ENCODE assay signal across 19 mouse cellular contexts in genomic region chr4:35752121-35752860, GRCm38 (mm10).
"Had no signal": no experiment of that assay in that cellular context is flagged by ENCODE, and none has a peak within 500 bp of the region (broad histone marks: within the 10 kb centered on the region; RNA-seq: fewer than 3 reads in every experiment).

No protein-coding gene starts in this region.

- H3K36me3 ChIP-seq: lung, embryonic 15.5 days; midbrain, embryonic 10.5 days; midbrain, embryonic 12.5 days; neural tube, embryonic 13.5 days; neural tube, embryonic 15.5 days had no signal

- H3K4me2 ChIP-seq: lung, embryonic 15.5 days; midbrain, embryonic 12.5 days; neural tube, embryonic 13.5 days; neural tube, embryonic 15.5 days had no signal

- H3K27me3 ChIP-seq: lung, embryonic 15.5 days; midbrain, embryonic 12.5 days; neural tube, embryonic 13.5 days; neural tube, embryonic 15.5 days had no signal

- H3K9ac ChIP-seq: lung, embryonic 15.5 days; midbrain, embryonic 12.5 days; neural tube, embryonic 13.5 days; neural tube, embryonic 15.5 days had no signal

- H3K4me3 ChIP-seq: lung, embryonic 15.5 days; midbrain, embryonic 10.5 days; midbrain, embryonic 12.5 days; myocyte; neural tube, embryonic 13.5 days; neural tube, embryonic 15.5 days had no signal

- H3K9me3 ChIP-seq: lung, embryonic 15.5 days; midbrain, embryonic 10.5 days; midbrain, embryonic 12.5 days; neural tube, embryonic 13.5 days; neural tube, embryonic 15.5 days had no signal

- ATAC-seq: midbrain, embryonic 16.5 days had no signal

- DNase-seq: lung, adult 18-20 months; lung, postnatal 10 days; lung, postnatal 4 days; midbrain, embryonic 14.5 days; retina, postnatal 1 day; right cerebral cortex, adult 18-20 months; right cerebral cortex, postnatal 25 days; right cerebral cortex, postnatal 4 days; spleen, adult 18-20 months; thymus, adult 18-20 months; thymus, postnatal 14 days; thymus, postnatal 36 days had no signal

- H3K4me1 ChIP-seq: lung, embryonic 15.5 days; midbrain, embryonic 12.5 days; neural tube, embryonic 13.5 days; neural tube, embryonic 15.5 days had no signal

- H3K27ac ChIP-seq: lung, embryonic 15.5 days; midbrain, embryonic 10.5 days; midbrain, embryonic 12.5 days; neural tube, embryonic 13.5 days; neural tube, embryonic 15.5 days had no signal
